Mouse (Mus musculus): ENCODE data around the gene Ptpre. TPM values are rescaled to one million over a fixed set of nuclear protein-coding genes. Genes with fewer than 3 reads are reported as not detected.

Ptpre gene
- total and polyA plus RNA-seq, 3 experiments: 2.3 to 6.9 (median 3.7) TPM

DNA sequence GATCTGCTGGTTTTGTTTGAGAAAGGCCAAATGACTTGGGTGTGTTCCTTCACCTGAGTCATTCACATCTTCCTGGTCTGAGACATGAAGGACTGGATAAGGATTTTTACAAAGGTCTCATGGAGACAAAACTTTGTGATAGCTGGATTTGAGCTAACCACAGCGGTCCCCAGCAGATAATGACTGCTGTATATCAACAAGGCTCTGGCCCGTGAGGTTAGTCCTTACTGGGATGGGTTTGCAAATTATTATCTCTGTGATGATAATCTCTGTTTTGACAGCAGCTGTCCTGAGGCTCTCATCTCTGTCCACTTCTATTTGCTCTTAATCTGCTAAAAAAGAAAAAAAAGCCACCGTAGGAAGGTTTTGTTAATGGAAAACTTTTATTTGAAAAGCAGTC, 71.7 kb downstream of the Ptpre start:
- peaks cover 12 to 35% of the 10 kb centered on the region in 2 experiments for H3K4me1 ChIP-seq (ENCODE audit: control insufficient read depth in 1 of 2, insufficient read depth in 2 of 2)
- TF ChIP-seq SMC3 (IDR thresholded peaks at IDR 0.05; ENCODE audit: low read depth, low read length) (no peak), ZC3H11A (IDR thresholded peaks at IDR 0.05; ENCODE audit: low read depth, low read length) (no peak), E2F4 (IDR thresholded peaks at IDR 0.05; ENCODE audit: insufficient replicate concordance, low read depth, low read length) (no peak), IRF4 (IDR thresholded peaks at IDR 0.05; ENCODE audit: low read depth, low read length) (no peak), EP300 (IDR thresholded peaks at IDR 0.05; ENCODE audit: low read length) (no peak), CTCF (conservative IDR thresholded peaks at IDR 0.05 in 1 of 2, IDR thresholded peaks at IDR 0.05 in 1 of 2; ENCODE audit: low read depth in 2 of 2, low read length in 2 of 2) (no peak), NELFE (IDR thresholded peaks at IDR 0.05; ENCODE audit: low read depth, low read length) (no peak), ETS1 (conservative IDR thresholded peaks at IDR 0.05; ENCODE audit: low read depth, low read length) (no peak), SIN3A (IDR thresholded peaks at IDR 0.05; ENCODE audit: low read length) (no peak), MXI1 (IDR thresholded peaks at IDR 0.05; ENCODE audit: low read depth, low read length) (no peak), ZNF384 (IDR thresholded peaks at IDR 0.05; ENCODE audit: low read depth, low read length) (no peak), POLR2A (IDR thresholded peaks at IDR 0.05; ENCODE audit: low read depth, low read length) (no peak), ZKSCAN1 (IDR thresholded peaks at IDR 0.05; ENCODE audit: borderline replicate concordance, low read depth, low read length) (no peak), GABPA (IDR thresholded peaks at IDR 0.05; ENCODE audit: insufficient replicate concordance, low read depth, low read length) (no peak), ELF1 (IDR thresholded peaks at IDR 0.05; ENCODE audit: low read depth, low read length) (no peak), TCF12 (IDR thresholded peaks at IDR 0.05; ENCODE audit: low read depth, low read length) (no peak)
- in situ Hi-C loops (cut with MboI; ENCODE audit: low pct_ligation_motif_present, low pct_unique_long_range_greater_than_20kb, low sequenced_read_pairs): no loop called here
- no peak overlapping the region for H3K9ac ChIP-seq (ENCODE audit: insufficient read depth, low read depth)
- no peaks in the 10 kb centered on the region for H3K9me3 ChIP-seq (replicated peaks; ENCODE audit: low read length)
- H3K27me3 ChIP-seq (replicated peaks): no peaks in the 10 kb centered on the region
- no peak for DNase-seq (ENCODE audit: extremely low read depth)
- no peak overlapping the region for H3K27ac ChIP-seq (ENCODE audit: insufficient read depth, low read depth)
- H3K4me2 ChIP-seq (ENCODE audit: insufficient read depth, low read depth, poor library complexity, severe bottlenecking): no peak overlapping the region
- peaks cover 5 to 29% of the 10 kb centered on the region in 2 experiments for H3K36me3 ChIP-seq (replicated peaks in 1 of 2; ENCODE audit: control insufficient read depth in 1 of 2, insufficient read depth in 1 of 2, low read length in 1 of 2)
- dilution Hi-C loops (cut with MboI; ENCODE audit: extremely low pct_ligation_motif_present, extremely low pct_unique_long_range_greater_than_20kb, low sequenced_read_pairs): no loop called here
- no peak overlapping the region for H3K4me3 ChIP-seq (replicated peaks in 1 of 3; ENCODE audit: low read depth in 2 of 3, low read length in 2 of 3, poor library complexity in 1 of 3)
- H3K79me2 ChIP-seq (replicated peaks; ENCODE audit: control insufficient read depth, extremely low read depth, insufficient read depth, poor library complexity, severe bottlenecking): no peaks in the 10 kb centered on the region

DNA sequence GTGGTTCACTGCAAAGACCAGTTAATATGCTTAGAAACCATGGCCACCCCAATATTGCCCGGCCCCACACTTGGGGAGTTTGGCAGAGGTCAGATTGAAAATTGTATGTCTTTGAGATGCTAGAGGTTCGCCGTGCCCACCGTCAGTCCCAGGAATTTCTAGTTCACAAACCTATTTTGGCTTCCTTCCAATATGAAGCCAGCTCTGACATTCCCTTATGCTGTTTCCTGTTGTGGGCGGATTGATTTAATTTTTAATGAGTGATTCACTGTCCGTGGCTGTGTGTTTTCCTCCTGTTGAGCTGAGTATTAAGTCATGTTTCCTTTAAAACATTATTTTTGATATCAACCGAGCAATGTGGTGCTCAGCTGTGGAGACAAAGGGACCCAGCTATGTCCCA, 72.4 kb downstream of the Ptpre start:
- H3K4me2 ChIP-seq (ENCODE audit: insufficient read depth, low read depth, poor library complexity, severe bottlenecking): no peak overlapping the region
- DNase-seq (ENCODE audit: extremely low read depth): no peak
- dilution Hi-C loops (cut with MboI; ENCODE audit: extremely low pct_ligation_motif_present, extremely low pct_unique_long_range_greater_than_20kb, low sequenced_read_pairs) (no loop called here), in situ Hi-C loops (cut with MboI; ENCODE audit: low pct_ligation_motif_present, low pct_unique_long_range_greater_than_20kb, low sequenced_read_pairs) (no loop called here)
- H3K4me3 ChIP-seq (replicated peaks in 1 of 3; ENCODE audit: low read depth in 2 of 3, low read length in 2 of 3, poor library complexity in 1 of 3): no peak overlapping the region
- TF ChIP-seq ZMIZ1 (IDR thresholded peaks at IDR 0.05; ENCODE audit: low read depth, low read length): no peak
- TF ChIP-seq IRF4 (IDR thresholded peaks at IDR 0.05; ENCODE audit: low read depth, low read length): no peak
- TF ChIP-seq POLR2A (IDR thresholded peaks at IDR 0.05; ENCODE audit: low read depth, low read length): no peak
- TF ChIP-seq POLR2AphosphoS2 (IDR thresholded peaks at IDR 0.05; ENCODE audit: low read depth, low read length): no peak
- TF ChIP-seq MAFK (IDR thresholded peaks at IDR 0.05; ENCODE audit: insufficient replicate concordance, low read length): no peak
- TF ChIP-seq SMC3 (IDR thresholded peaks at IDR 0.05; ENCODE audit: low read depth, low read length): no peak
- TF ChIP-seq ZC3H11A (IDR thresholded peaks at IDR 0.05; ENCODE audit: low read depth, low read length): no peak
- no peak for TF ChIP-seq JUND (conservative IDR thresholded peaks at IDR 0.05; ENCODE audit: low read depth, low read length)
- no peak overlapping the region for H3K9ac ChIP-seq (ENCODE audit: insufficient read depth, low read depth)
- H3K27ac ChIP-seq (ENCODE audit: insufficient read depth, low read depth): no peak overlapping the region
- no peaks in the 10 kb centered on the region for H3K27me3 ChIP-seq (replicated peaks)
- no peaks in the 10 kb centered on the region for H3K79me2 ChIP-seq (replicated peaks; ENCODE audit: control insufficient read depth, extremely low read depth, insufficient read depth, poor library complexity, severe bottlenecking)
- H3K9me3 ChIP-seq (replicated peaks; ENCODE audit: low read length): no peaks in the 10 kb centered on the region
- peaks cover 9 to 30% of the 10 kb centered on the region in 2 experiments for H3K4me1 ChIP-seq (ENCODE audit: control insufficient read depth in 1 of 2, insufficient read depth in 2 of 2)
- peaks cover 6 to 32% of the 10 kb centered on the region in 2 experiments for H3K36me3 ChIP-seq (replicated peaks in 1 of 2; ENCODE audit: control insufficient read depth in 1 of 2, insufficient read depth in 1 of 2, low read length in 1 of 2)
